Mouse (Mus musculus) telencephalon, adult 2 months (tissue): Measurements from ENCODE around the gene Aacs.

ENCODE experiments used
- DNase-seq: peaks from one replicate; pipeline ENCODE4 v3.0.0-alpha.2; 2011; ENCODE audit warnings: low read depth, low spot score

Gene Aacs

DNA sequence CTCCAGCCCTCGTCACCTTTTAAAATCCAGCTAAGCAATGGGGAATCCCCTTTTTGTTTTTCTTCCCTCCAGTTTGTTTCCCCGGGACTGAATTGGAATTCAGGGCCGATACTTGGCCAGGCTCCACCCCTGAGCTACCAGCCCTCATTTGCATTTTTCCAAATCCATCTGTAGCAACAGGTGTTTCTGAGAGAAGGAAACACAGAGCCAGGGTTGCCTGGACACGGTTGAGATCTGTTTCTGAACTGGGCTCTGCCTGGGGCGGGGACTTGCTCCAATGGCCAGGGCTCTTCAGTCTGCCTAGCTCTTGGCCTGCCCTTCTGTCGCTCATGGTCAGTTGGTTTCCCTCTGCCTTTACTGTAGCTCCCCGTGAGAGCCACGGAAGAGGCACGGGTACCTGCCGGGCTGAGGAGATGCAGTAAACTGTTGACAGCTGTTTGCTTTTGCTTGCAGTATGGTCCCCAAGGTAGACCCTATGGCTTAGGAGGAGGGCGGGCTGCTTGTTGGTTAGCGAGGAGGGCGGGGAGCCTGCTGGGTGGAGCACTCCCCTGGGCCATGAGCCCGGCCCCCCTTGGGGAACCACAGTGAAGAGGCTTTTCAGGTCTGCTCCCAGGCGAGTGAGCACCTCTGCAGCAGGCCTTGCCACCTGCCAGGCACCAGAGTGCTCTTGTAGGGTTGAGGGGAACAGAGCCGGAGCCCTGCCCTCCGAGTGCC, 16.9 kb downstream of the Aacs start:
- DNase-seq = no peak

DNA sequence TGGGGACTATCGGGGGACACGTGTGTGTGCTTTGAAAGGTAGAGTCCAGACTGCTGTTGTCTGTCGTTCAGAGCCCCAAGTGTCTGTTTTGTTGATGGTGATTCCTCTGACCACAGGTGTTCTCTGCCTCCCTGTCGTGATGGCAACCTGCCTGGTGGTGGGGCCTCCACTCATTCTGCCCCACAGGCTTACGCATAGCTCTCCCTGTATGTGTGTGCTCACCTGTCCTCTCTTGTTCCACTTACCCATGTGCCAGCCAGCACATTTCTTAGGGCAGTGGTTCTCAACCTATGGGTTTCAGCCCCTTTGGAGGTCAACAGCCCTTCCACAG, 17.4 kb downstream of the Aacs start:
- DNase-seq = no peak

DNA sequence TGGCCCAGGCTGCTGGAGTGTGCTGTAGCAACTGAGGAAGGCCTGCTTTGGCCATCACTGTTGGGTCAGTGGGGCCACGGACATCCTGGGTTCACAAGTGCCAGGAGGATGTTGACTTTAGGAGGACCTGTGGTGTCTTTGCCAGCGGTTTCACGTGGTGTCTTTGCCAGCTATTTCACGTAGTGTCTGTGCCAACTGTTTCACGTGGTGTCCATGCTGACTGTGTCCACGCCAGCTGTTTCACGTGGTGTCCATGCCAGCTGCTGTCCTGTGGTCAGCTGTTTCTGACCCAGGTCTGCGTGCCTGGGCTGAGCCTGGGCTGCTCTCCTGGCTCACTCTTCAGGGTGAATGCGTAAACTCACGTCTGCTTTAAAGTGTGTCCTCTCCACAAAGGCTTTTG, 20.0 kb downstream of the Aacs start:
- no peak for DNase-seq

DNA sequence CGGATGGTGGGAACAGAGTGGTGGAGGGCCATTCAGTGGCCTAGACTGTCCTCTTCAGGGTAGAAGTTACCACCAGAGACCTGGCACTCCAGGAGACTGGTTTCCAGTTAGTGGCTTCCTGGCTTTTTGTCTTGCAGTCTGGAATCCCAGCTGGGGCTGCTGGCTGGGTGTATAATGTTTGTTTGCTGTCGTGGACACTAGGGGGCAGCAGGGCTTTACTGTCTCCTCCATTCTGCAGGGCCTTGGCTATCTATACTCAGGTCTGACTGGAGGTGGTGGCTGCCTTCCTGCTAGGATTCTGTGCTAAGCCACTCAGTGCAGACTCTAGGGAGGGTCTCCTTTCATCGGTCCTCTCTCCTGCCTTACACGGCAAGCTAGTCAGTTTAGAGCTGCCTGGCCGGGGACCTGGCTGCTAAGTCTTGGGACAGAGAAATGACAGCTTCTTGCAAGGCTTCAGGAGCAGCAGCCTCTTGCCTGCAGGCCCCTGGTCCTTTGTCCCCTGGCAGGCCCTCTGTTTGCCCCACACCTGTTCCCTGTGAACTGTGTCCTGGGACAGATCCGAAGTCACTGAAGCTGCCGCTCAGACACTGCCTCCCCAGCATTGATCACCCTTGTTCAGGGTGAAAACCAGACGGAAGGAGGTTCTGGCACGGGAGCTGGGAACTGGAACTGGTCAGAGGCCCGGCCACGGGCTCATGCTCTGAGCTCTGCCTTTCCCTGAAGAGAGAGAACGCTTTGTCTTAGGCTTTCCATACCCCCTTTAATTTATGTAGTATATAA, 22.4 kb downstream of the Aacs start:
- no peak for DNase-seq

DNA sequence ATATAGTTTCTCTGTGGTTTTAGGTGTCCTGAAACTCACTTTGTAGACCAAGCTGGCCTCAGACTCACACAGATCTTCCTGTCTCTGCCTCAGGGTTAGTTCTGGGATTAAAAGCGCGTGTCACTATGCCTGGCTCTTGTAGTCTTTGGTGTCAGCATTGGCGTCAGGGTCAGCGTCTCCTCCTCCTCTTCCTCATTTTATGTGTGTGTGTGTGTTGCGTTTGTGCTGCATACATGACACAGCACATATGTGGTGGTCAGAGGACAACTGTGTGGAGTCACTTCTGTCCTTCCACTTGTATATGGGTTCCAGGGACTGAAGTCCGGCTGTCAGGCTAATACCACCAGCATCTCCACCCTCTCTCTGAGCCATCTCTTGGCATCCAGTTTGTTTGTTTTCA, 25.9 kb downstream of the Aacs start:
- DNase-seq = no peak

DNA sequence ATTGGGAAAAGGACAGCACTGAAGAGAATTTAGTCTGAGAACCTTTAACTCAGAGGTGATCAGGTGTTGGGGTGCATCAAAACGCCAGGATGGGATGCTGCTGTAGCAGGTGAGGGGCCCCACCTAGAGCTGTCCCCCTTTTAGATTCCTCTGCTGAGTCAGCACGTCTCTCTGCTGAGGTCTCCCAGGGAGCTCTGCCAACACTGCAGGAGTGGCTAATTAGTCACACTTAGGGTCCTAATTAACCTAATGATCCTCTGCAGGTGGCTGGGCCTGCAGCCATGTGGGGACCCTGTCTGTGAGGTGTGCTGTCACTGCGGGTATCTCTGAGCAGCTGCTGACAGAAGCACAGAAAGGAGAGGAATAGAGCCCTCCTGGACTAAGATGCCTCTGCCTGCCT, 26.6 kb downstream of the Aacs start:
- no peak for DNase-seq

DNA sequence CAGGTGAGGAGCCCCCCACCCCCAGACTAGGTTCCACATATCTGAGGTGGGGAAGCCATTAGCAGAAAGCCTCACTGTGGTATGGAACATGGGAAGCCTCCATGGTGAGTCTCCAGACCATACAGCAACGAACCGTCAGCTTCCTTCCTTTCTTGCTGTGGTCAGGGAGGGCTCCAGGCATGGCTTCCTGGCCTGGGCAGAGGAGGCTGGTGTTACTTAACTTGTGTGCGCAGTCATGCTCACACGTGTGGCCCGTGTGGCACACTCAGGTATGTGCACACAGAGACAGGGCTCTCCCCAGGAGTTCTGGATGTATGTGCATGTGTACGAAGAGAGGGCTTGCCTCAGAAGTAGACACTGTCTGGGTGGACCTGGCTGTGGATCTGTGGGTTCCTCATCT, 28.0 kb downstream of the Aacs start:
- no peak for DNase-seq

DNA sequence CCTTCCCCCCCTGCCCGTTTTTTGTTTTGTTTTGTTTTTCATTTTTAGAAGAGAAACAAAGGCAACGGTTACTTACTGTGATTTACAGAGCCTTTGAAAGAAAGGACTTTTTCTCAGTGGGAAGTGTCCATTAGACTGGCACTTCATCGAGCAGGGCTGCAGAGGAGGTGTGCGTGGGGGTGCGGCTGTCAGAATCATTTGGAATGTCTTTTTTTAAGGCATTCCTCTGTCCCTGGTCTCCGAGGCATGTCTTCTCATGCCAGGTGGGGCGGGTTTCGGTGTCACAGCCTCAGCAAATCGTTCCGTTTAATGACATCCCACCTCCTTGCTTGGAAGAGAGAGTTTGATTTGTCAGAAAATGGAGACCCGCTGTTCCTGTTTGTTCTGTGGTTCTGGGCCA, 29.1 kb downstream of the Aacs start:
- no peak for DNase-seq

DNA sequence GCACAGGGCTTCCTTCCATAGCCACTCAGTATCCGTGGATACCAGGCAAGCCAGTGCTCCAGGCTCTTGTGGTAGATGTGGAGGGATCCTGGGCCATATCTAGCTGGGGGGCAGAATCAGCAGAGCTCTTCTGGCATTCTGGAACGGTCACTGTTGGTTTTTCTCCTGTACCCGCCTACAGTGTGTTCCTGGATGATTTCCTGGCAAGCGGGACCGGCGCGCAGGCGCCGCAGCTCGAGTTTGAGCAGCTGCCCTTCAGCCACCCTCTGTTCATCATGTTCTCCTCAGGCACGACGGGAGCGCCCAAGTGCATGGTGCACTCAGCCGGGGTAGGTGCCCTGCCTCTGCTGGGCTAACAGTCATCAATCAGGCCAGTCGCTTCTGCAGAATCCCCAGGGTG, 30.4 kb downstream of the Aacs start:
- no peak for DNase-seq

DNA sequence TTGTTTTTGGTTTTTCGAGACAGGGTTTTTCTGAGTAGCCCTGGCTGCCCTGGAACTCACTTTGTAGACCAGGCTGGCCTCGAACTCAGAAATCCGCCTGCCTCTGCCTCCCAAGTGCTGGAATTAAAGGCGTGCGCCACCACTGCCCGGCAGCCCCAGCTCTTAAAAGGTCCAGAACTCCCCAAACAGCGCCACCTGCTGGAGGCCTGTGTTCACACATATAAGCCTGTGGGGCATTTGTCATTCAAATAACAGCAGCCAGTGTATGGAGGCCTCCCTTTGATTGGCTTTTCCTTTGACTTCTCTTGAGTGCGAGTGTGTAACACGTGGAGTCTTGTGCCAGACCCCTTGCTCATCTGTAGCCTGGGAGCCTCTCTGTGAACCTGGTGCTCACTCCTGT, 32.0 kb downstream of the Aacs start:
- DNase-seq = no peak

DNA sequence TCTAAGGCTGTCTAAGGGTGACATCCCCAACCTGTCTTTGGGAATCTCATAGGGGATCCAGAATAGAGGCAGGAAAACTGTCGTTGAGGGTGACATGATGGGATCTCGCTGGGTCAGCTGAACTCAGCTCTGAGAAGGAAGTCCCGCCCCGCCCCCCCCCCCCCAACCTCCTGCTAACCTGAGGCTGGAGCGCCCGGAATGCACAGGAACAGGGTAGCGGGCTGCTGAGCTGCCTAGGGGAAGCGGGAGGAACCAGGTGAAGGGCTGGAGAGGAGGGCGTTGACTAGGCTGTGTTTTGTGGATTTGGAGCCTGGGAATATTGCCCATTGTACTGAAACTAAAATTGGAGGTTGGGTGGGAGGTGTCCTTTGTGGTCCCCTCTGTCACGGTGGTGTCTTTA, 32.4 kb downstream of the Aacs start:
- DNase-seq = no peak

DNA sequence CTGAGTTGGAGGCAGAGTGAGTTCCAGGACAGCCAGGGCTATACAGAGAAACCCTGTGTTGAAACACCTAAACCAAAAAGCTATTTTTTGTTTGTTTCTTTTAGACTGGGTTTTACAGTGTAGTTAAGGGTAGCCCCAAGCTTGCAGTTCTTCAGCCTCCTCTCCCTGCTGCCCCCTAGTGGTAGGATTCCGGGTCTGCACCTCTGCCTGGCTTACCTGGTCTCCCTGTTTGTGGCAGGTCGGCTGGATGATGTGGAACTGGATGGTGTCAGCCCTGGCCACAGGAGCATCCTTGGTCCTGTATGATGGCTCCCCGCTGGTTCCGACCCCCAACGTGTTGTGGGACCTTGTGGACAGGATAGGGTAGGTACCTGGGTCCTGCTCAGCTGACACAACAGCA, 33.9 kb downstream of the Aacs start:
- no peak for DNase-seq

DNA sequence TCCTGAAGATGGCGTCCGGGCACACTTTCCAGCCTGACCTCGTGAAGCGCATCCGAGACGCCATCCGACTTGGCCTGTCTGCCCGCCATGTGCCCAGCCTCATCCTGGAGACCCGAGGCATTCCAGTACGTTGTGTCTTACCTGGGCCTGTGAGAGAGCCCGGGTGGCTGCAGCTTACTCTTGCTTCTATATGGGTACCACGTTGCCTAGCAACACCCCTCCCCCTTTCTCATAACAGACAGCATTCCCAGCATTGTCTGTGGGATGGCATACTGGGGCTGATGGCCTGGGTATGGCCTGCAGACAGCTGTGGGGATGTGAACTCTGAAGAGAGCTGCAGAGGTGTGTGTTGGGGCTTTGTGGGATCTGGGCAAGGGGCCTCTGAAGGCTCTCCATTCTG, 39.4 kb downstream of the Aacs start:
- DNase-seq = no peak

DNA sequence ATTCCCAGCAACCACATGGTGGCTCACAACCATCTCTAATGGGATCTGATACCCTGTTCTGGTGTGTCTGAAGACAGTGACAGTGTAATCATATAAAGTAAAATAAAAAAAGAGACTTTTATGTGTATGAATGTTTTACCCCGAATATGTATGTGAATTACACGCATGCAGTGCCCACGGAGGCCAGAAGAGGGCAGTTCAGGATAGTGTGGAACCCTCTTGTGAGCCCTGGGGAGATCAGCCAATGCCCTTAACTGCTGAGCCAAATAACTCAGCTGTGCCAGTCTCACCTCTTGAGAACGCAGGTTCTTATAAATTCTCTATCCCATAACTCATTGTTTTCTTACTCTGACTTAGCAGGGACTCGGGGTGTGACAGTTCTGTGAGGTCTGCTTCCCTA, 43.0 kb downstream of the Aacs start:
- no peak for DNase-seq

DNA sequence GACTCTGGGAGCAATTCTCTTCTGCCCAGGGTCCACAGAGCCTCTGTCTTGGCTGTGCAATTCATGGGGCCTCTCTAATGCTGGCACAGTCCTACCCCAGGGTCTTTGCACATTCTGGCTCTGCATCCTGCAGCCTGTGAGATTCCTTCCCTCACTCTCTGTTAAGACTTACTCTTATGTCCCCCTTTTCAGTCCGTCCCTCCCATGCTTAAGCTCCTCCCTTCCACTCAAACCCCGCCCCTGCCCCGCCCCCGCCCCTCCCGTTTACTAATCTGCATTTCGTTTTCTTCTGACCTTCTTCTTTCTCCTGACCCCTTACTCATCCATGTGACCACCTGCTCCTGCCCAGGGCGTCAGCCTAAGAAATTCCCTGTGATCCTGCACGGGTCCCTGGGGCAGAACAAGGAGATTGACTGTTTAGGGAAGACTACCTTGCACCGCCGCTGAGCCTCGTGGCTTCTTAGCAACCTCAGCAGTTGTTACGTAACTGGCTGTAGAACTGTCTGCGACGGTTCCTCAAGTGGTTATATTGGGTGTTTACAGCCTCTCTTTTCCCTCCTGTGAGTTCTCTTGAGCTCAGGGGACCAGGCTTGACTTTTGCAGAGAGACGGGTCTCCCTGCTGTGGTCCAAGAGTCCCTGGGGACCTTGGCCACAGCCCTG, 45.4 kb downstream of the Aacs start:
- DNase-seq = peak; percentile 68

DNA sequence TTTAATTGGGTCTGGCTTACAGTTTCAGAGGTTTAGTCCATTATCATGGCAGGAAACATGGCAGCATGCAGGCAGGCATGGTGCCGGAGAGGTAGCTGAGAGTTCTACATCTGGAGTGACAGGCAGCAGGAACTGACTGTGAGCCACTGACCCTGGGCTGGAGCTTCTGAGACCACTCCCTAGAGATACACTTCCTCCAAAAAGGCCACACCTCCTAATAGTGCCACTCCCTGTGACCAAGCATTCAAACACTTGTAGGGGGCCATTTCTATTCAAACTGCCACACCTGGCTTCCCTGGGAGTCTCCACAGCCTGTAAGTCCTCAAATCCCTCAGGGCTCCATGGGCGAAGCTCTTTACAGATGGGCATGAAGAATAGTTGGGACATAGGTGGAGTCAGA, 47.7 kb downstream of the Aacs start:
- DNase-seq = no peak

DNA sequence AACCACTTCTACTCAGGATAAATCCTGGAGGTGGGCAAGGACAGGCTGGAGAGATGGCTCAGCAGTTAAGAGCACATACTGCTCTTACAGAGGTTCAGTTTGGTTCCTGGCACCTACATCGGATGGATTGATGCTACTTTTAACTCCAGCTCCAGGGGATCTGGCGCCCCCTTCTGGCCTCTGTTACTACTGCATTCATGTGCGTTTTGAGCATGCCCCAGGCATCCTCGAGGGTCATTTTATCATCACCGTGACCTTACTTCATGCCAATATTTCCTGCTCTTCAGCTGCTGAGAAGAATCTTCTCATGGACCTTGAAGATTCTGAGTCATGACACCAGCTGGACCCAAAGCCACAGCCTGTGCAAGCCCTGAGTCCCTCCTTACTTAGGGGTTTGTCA, 49.9 kb downstream of the Aacs start:
- DNase-seq = no peak

DNA sequence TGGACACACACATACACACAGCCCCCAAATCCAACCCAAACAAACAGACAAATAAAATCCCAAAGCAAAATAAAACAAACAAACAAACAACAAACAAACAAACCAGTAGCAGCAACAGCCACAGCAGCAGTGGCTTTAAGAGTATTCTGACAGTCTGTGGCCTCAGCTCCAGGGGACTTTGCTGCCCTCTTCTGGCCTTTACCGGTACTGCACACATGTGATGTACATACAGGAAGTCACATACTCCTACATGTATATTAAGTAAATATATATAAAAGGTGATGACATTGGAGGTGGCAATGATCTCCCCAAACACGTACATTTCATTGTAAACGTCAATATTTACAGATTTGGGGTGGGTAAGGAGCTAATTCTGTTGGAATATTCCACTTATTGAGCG, 50.9 kb downstream of the Aacs start:
- DNase-seq = no peak

DNA sequence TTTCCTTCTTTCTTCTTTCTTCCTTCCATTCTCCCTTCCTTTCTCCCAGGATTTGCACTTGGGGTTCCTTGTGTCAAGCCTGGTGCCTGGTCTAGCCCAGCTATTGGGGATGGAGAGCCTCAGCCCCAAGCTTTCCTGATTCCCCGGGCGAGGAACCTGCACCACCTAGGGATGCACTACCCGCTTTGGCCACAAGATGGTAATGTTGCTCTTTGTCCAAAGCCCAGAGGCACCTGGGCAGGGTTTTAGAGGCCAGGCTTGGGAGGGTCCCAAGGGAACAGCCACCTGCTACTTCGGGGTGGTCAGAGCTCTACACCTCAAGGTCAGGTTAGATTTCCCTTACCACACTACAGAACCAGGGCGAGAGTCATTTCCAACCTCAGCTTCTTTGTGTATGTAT, 53.5 kb downstream of the Aacs start:
- DNase-seq = no peak

DNA sequence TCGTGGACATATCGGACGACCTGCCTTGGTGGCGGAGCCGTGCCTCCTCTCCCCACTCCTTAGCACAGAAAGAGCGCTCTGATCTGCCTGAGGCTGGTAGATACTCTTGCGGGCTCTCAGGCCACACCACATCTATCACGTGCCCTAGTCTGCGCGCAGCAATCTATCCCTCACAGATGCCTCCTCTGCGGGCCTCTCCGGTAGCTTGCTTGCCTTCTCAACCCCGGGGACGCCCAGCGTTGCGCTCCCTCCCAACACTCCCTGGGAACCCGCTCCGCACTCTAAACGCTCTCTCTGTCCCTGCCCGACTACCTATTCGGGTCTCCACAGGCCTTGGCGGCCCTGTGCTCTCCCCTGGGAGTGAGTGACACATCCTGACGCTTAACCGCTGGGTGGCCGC, 56.0 kb downstream of the Aacs start, which contains the start of gene Tmem132b:
TSS of gene Tmem132b (plus strand) at position 141 of the 400 bp plus-strand sequence.
- no peak for DNase-seq

DNA sequence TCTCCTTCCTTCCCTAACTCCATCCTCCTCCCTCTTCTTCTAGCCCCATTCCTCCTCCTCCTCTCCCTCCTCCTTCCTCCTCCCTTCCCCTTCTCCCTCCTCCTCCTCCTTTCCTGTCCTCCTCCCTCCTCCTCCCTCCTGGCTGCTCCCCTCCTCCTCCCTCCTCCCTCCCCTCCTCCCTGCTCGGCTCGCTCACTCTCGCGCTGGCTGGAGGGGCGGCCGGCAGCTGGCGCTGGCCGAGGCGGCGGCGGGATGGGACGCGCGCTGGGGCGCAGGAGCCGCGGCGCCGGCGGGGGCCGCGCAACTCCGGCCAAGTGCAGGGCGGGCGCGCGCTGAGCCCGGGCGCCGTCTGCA, 56.6 kb downstream of the Aacs start:
- peak; percentile 84 for DNase-seq

DNA sequence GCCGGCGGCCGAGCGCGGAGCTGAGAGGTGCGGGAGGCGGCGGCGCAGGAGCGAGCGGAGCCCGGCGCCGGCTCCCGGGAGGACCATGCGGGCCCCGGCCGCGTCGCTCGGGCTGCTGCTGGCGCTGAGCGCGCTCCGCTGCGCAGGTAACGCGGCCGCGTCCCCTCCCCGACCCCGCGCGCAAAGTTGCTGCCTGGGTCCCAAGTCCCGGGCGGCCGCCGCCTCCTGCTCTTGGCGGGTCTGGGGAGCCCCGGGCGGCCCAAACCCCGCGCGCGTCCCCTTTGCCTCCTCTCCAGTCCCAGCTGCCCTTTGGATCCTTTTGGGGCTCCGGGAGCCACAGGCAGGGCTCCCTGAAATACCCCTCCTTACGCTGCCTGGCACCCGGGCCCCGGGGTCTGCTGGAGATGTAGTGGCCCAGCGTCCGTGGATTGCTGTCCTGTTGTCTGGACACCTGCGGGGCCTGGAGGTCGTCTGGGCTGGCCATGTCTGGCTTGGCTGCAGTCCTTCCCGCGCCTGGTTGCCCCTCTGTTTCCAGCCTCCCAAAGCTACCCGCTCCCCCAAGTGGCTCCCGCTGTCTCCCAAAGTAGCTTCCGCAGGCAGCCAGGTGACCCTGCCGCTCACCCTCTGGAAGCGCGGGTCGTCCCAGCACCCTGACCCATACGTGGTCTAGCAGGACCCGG, 57.1 kb downstream of the Aacs start:
- DNase-seq = no peak
